Mouse (Mus musculus): Measurements from ENCODE around the gene Cers6. TPM values are rescaled to one million over a fixed set of nuclear protein-coding genes. Genes with fewer than 3 reads are reported as not detected.

The Cers6 gene
- total RNA-seq, 4 experiments from 2014 or later = 4.4 to 11.7 (median 7.1) TPM

- no peak for DNase-seq (ENCODE audit: low spot score)
Measured at GRCm38 (mm10) chr2:69061910-69062689, 200.9 kb downstream of the Cers6 start.

DNA sequence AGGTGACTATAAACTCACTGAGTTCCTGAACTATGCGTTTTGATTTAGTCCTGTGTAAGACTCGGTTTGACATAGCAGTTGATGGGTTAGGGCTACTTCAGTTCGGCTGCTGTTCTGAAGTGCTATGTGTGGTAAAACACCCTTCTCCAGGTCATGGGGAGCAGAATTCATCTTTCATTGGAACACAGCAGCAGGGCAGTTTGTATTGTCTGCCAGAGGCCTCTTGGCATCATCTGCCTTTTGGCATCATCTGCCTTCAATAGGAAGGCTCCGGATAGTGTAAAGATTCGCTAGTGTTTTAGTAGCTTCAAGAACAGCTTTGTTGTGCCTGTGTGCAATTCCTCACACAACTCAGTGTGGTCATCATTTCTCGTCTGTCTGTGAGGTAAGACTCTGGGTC is 203.5 kb downstream of the Cers6 start:
- no peak for DNase-seq (ENCODE audit: low spot score)

DNA sequence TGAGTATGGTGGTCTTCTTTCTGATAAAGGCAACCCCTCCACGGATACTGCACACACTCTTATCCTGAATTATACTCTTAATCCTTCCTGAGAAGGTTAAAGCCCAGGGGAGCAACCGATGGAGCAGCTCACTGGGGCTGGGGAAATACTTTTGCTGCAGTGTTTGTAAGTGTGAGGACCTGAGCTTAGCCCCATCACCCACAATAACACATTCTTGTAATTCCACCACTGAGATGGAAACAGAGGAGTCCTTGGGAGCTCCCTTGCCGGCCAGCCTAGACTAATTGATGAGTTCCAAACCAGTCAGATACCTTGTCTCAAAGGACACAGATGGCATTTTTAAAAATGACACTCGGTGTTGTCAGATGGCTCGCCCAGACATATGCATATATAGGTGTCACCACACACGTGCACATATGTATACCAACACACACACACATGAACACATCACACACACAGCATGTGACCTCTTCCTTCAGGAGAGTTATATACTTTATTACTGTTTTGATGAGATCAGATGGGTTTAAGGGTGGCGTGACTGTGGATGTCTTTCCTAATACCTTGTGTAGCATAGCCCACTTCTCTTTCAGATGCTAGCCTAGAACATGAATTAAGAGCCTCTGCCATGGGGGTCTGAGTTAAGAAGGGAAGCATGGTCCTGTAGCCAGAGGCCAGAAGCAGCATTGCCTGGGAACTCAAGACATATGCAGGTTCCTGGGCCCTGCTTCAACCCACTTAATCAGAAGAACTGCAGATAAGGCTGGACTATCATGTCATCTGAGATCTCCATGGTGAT is 210.4 kb downstream of the Cers6 start:
- no peak for DNase-seq (ENCODE audit: low spot score)

- DNase-seq (ENCODE audit: low spot score) = peak; percentile 35
Measured at GRCm38 (mm10) chr2:69077189-69077588, 215.9 kb downstream of the Cers6 start.

GRCm38 (mm10) chr2:69080760-69081159 is 219.5 kb downstream of the Cers6 start:
- DNase-seq (ENCODE audit: low spot score) = no peak

DNA sequence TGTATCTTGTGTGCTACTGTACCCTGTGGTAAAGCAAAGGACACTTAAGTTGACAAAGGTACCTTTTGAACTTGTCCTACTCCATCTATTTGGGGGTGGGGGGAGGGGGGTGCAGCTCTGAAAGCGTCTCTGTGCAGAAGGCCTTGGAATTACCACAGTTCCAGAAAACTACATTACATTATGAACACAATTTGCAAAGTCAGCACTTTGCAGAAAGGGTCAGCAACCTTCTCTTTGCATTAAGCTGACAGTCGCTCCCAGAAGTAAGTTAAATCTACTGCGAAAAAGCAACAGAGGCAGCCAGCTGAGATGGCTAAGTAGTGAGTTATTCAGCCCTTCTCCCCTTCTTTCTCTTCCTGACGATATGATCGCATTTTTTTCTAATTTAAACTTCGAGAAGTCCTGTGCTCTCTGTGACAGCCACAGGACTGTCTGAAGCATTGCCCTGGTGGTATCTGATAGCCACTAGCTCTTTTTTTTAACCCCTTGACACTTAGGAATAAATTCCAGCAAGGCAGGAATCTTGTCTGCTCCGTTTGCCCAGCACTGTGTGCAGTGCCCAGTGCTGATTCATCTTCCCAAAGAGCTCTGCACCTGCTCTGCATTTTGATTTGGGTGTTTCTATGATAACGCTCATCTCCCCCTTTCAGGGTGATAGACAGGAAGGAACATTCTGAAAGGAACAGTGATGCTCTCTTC is 221.4 kb downstream of the Cers6 start:
- no peak for DNase-seq (ENCODE audit: low spot score)

- no peak for DNase-seq (ENCODE audit: low spot score)
Measured at GRCm38 (mm10) chr2:69083198-69083509, 221.9 kb downstream of the Cers6 start.

DNA sequence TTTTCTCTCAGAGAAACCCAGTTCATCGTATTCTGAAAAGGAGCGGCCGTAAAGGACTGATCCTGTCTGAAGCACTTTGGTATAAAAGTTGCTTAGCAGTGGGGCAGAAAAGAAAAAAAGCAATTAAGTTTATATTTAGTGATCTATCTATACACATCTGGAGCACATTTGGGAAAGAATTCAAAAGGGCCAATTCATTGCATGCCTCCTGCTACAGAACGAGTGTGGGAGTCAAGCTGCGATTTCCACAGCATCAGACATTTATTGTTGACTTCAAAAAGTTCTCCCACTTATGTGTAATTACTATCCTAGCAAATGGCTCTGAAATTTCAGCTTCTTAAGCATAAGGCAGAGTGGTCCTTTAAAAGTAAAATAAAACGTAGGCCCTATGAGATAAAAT is 223.2 kb downstream of the Cers6 start:
- DNase-seq (ENCODE audit: low spot score) = no peak

DNA sequence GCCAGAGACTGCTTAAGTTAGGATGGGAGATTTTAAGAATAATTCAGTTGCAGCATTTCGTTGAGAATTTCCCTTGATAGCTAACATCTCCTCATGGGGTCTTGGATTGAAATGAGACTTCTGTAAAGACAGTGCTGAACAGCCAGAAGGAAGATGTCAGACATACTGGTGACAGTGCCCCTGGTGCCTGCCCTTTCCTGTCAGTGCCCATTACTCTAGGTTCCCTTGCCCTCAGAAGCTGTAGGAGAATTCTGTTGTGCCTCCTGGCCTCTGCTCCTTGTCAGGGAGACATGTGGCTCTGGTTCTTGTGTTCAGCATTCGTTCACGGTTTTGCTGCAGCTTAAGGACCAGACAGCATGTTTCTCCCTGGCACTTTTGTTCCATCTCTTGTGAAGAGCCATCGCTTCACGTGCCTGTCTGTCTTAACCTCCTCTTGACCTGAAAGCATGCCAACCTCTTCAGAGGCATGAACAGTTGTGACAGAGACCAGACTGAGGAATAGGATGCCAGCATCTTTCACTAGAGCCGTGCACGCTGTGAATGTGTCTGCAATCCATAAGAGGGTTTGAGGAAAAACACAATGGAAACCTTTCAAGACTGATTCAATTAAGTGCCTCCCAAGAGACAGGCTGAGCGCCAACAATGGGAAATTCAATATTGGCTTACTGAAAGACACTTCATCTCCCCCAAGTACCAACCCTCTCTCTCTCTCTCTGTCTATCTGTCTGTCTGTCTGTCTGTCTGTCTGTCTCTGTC is 225.4 kb downstream of the Cers6 start:
- no peak for DNase-seq (ENCODE audit: low spot score)

GRCm38 (mm10) chr2:69095836-69096235 is 234.6 kb downstream of the Cers6 start:
- DNase-seq (ENCODE audit: low spot score) = no peak

GRCm38 (mm10) chr2:69096821-69097220 is 235.6 kb downstream of the Cers6 start:
- peak; percentile 23 for DNase-seq (ENCODE audit: low spot score)

DNA sequence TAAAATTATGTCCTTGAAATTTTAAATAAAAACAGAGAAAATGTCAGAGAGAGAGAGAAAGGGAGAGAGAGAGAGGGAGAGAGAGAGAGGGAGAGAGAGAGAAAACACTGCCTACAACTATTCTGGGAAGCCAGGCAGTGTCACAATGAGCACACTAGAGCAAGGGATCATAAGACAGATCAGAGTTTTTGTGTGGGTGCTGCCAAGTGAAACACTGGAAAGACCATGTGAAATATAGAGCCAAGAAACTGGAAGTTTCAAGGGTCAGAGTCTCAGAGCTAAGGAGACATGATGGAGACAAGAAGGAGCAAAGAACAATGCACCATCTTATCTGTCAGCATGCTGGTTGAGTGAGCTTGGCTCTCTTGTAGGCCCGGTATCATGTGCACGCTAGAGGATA is 236.3 kb downstream of the Cers6 start:
- no peak for DNase-seq (ENCODE audit: low spot score)

GRCm38 (mm10) chr2:69098701-69099100 is 237.5 kb downstream of the Cers6 start:
- DNase-seq (ENCODE audit: low spot score) = no peak

DNA sequence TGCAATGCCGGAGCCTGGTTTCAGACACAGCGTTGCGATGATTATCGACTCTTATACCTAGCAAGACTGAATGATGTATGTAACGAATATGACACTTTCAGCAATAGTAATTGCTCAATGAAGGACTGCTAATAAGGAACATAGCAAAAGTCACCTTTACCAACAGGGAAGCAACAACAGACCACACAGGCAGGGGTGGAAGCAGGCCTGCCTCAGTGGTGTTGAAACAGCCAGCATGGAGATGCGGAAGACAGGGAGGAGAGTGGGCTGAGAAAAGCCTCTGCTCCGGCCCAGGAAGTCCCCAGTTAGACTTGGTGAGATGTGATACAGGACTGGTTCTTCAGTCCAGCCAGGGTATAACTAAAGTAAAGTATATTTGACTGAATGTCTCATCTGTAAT is 237.9 kb downstream of the Cers6 start:
- DNase-seq (ENCODE audit: low spot score) = no peak

DNA sequence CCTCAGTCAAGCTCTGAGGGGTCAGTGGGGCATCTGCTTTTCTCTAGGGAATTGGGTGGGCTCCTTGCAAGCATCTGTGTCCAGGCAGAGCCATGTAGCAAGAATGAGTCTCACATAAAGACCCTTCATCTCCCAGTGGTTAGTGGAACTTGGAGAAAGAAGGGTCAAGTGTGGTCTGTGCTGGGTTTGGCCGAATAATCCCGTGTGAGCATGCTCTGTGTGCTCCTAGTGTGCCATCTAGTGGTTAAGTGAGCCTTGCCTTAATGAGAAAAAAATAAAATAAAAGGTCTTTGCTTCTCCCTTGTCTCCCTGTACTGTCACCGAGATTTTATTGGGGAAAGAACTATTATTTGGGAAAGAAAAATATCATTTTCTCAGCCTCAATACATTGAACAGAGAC is 239.5 kb downstream of the Cers6 start:
- DNase-seq (ENCODE audit: low spot score) = peak; percentile 49

GRCm38 (mm10) chr2:69103526-69103925 is 242.3 kb downstream of the Cers6 start:
- no peak for DNase-seq (ENCODE audit: low spot score)

DNA sequence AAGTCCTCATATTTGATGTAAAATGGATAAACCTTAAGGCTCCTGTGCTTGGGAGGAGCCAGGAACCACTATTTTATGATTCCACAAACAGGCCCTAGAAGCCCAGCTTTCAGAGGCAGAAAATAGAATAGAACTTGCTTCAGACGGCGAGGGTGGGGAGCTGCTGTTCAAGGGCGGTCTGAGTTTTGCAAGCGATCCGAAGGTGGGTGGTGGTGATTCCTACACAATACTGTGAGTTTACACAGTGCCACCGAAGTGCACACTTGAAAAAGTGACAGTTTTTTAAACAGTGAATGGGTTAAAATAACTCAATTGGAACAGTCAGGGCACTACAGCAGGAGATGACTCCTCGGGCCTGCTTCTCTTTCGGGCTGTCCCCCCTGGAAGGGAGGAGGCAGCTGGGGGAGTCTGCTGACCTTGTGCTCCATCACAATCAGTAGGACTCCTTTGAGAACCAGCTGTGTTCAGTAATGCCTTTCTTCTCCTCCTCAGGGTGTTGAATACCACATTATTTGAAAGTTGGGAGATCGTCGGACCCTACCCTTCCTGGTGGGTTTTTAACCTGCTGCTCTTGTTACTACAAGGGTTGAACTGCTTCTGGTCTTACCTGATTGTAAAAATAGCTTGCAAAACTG is 243.4 kb downstream of the Cers6 start:
- no peak for DNase-seq (ENCODE audit: low spot score)

- DNase-seq (ENCODE audit: low spot score) = no peak
Measured at GRCm38 (mm10) chr2:69109246-69109645, 248.0 kb downstream of the Cers6 start.

DNA sequence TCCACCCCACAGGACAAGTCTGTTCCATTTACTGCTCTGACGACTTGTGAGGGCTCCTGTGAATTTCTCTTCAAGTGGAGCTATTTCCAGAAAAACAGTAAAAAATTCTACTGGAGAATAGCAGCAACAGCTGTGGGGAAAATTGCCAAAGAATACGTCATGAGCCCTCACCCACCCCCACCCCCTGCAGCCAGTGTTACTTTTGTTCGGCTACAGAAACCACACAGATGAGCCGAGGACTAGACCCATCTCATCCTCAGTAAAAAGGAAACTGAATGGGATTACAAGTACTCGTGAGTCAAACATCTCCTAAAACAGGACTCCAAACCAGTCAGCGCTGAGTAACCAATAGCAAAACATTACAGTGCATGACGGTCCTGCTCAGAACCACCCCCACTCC is 248.5 kb downstream of the Cers6 start:
- no peak for DNase-seq (ENCODE audit: low spot score)

DNA sequence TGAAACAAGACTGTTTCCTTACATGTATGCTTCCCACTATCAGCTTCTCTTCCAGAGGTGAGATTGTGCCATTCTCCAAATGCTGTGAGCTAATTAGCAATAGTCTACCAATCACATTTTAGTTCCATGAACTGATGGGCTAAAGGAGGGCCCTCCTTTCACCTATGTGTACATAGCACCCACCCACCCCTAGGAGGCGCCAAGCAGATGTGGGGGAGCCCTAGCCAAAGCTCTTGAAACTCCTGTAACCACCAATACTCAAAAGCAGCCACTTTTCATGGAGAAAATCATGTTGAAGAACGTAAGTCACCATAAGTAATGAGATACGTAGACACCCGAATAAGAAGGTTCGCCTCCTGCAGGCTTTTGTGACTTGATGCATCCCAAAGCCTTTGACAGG is 251.4 kb downstream of the Cers6 start:
- no peak for DNase-seq (ENCODE audit: low spot score)

- peak; percentile 53 for DNase-seq (ENCODE audit: low spot score)
Measured at GRCm38 (mm10) chr2:69113829-69114547, 252.7 kb downstream of the Cers6 start.

All from heart, adult 8-10 months (tissue).